Comparison of ENCODE assay signal across 24 mouse cellular contexts in genomic region chr17:65571466-65571865, GRCm38 (mm10). TPM values are rescaled to one million over a fixed set of nuclear protein-coding genes. Genes with fewer than 3 reads are reported as not detected.
DNase-seq lines count a peak whose midpoint lies in the region; ATAC-seq lines count a peak whose summit lies in the region.
"Had no signal": no experiment of that assay in that cellular context is flagged by ENCODE, and none has a peak within 500 bp of the region (broad histone marks: within the 10 kb centered on the region; RNA-seq: fewer than 3 reads in every experiment).

No protein-coding gene starts in this region.

- H3K9ac ChIP-seq in heart, embryonic 13.5 days: no peak overlapping the region
- H3K9ac ChIP-seq: forebrain, embryonic 15.5 days; liver, postnatal 0 days; midbrain, embryonic 13.5 days; neural tube, embryonic 12.5 days; stomach, embryonic 15.5 days had no signal

- peak overlapping the region; percentile 73 for H3K27ac ChIP-seq in heart, embryonic 13.5 days (replicated peaks)
- H3K27ac ChIP-seq: forebrain, embryonic 15.5 days; layer of hippocampus, adult 2 months; midbrain, embryonic 13.5 days; neural tube, embryonic 12.5 days; stomach, embryonic 15.5 days had no signal

- no peaks in the 10 kb centered on the region for H3K27me3 ChIP-seq in heart, embryonic 13.5 days (replicated peaks)
- H3K27me3 ChIP-seq: forebrain, embryonic 15.5 days; midbrain, embryonic 13.5 days; neural tube, embryonic 12.5 days; stomach, embryonic 15.5 days had no signal

- H3K9me3 ChIP-seq in heart, embryonic 13.5 days: no peaks in the 10 kb centered on the region
- H3K9me3 ChIP-seq: forebrain, embryonic 15.5 days; G1E; midbrain, embryonic 13.5 days; neural tube, embryonic 12.5 days; stomach, embryonic 15.5 days had no signal

- peaks cover 4% of the 10 kb centered on the region for H3K36me3 ChIP-seq in heart, embryonic 13.5 days
- H3K36me3 ChIP-seq: forebrain, embryonic 15.5 days; midbrain, embryonic 13.5 days; neural tube, embryonic 12.5 days; stomach, embryonic 15.5 days had no signal

- peak; percentile 37 for DNase-seq in adrenal gland, adult 8-10 months
- DNase-seq in adrenal gland, postnatal 4 days (ENCODE audit: low spot score in 2 of 2): no peak
- DNase-seq in heart, postnatal 36 days: no peak
- DNase-seq in ovary, adult 18-20 months (ENCODE audit: low spot score): peak; percentile 72
- DNase-seq in ovary, postnatal 14 days (ENCODE audit: low spot score): no peak
- peak; percentile 42 for DNase-seq in lung, postnatal 10 days
- no peak for DNase-seq in spleen, postnatal 10 days (ENCODE audit: low spot score in 2 of 2)
- DNase-seq: gastrocnemius, postnatal 36 days; kidney, postnatal 14 days; left cerebral cortex, postnatal 4 days; liver; liver, postnatal 0 days; right cerebral cortex, postnatal 14 days; spleen, adult 18-20 months; thymus, postnatal 14 days had no signal

- intact Hi-C loops in heart, postnatal 36 days (cut with DNase I): no loop called here

- H3K4me1 ChIP-seq in heart, embryonic 13.5 days: peaks cover 21% of the 10 kb centered on the region
- H3K4me1 ChIP-seq: forebrain, embryonic 15.5 days; midbrain, embryonic 13.5 days; neural tube, embryonic 12.5 days; stomach, embryonic 15.5 days had no signal

- H3K4me2 ChIP-seq in heart, embryonic 13.5 days: no peak overlapping the region
- H3K4me2 ChIP-seq: forebrain, embryonic 15.5 days; midbrain, embryonic 13.5 days; neural tube, embryonic 12.5 days; stomach, embryonic 15.5 days had no signal

- H3K4me3 ChIP-seq in heart, embryonic 13.5 days: no peak overlapping the region
- H3K4me3 ChIP-seq: forebrain, embryonic 15.5 days; layer of hippocampus, adult 2 months; midbrain, embryonic 13.5 days; neural tube, embryonic 12.5 days; stomach, embryonic 15.5 days had no signal

- no peak for ATAC-seq in heart, embryonic 13.5 days (ENCODE audit: extremely low read depth, insufficient number of reproducible peaks, low FRiP score, low TSS enrichment)
- ATAC-seq: forebrain, embryonic 15.5 days; inflammation-experienced regulatory T-cells, adult 6 months; liver, postnatal 0 days; midbrain, embryonic 13.5 days had no signal

- WGBS in heart, embryonic 13.5 days: 49% methylated on average over 8 of the region's 8 CpGs

RNA-seq across cellular contexts. Expression of gene Tmem232, which starts 30.9 kb away (rescaled TPM):
- total RNA-seq in adrenal gland, adult 8-10 months (2022): not detected
- total RNA-seq in adrenal gland, postnatal 4 days (2021): under 1 TPM; 0.11 TPM
- polyA plus RNA-seq in heart, embryonic 13.5 days (2015; fragmentation: Nextera tagmentation; extraction: Ambion mirVana): 0.09 TPM in 2 replicates
- not detected for total RNA-seq in heart, postnatal 36 days (2021)
- total RNA-seq: G1E; megakaryocyte, adult 5-6 weeks had no signal
- polyA plus RNA-seq: G1E; inflammation-experienced regulatory T-cells, adult 6 months; liver, postnatal 0 days had no signal

RNA-seq across cellular contexts. Expression of gene Vapa, which starts 41.9 kb away (rescaled TPM):
- total RNA-seq in adrenal gland, adult 8-10 months (2022): 100 to 1,000 TPM; 108 to 165 (median 135) TPM
- total RNA-seq in adrenal gland, postnatal 4 days (2021): 100 to 1,000 TPM; 141 to 143 TPM
- polyA plus RNA-seq in heart, embryonic 13.5 days (2015; fragmentation: Nextera tagmentation; extraction: Ambion mirVana): 132 and 153 TPM in 2 replicates
- total RNA-seq in heart, postnatal 36 days (2021): 10 to 100 TPM; 76.3 to 86.5 TPM

Comparison
In these comparisons a context has a peak if more than half of its experiments do, and no peak if none do; other contexts are left out.
1. DNase-seq: peak in adrenal gland, adult 8-10 months (single experiment), ovary, adult 18-20 months (single experiment) and lung, postnatal 10 days (single experiment); none in adrenal gland, postnatal 4 days (0 of 2), heart, postnatal 36 days (0 of 2), ovary, postnatal 14 days (single experiment) and spleen, postnatal 10 days (0 of 2).